Mouse (Mus musculus) CD4-positive, CD25-positive, alpha-beta regulatory T cell (primary cell): Measurements from ENCODE around the gene Clic3. TPM values are rescaled to one million over a fixed set of nuclear protein-coding genes. Genes with fewer than 3 reads are reported as not detected.

Source experiments
- polyA plus RNA-seq: library from polyadenylated mRNA; unstranded; fragments of 100-300 nt; shearing (Covaris generic); gene quantifications from one replicate; pipeline ENCODE4 v1.2.1, GENCODE M21; 2017

Clic3 gene
- 3.2 TPM for polyA plus RNA-seq

DNA sequence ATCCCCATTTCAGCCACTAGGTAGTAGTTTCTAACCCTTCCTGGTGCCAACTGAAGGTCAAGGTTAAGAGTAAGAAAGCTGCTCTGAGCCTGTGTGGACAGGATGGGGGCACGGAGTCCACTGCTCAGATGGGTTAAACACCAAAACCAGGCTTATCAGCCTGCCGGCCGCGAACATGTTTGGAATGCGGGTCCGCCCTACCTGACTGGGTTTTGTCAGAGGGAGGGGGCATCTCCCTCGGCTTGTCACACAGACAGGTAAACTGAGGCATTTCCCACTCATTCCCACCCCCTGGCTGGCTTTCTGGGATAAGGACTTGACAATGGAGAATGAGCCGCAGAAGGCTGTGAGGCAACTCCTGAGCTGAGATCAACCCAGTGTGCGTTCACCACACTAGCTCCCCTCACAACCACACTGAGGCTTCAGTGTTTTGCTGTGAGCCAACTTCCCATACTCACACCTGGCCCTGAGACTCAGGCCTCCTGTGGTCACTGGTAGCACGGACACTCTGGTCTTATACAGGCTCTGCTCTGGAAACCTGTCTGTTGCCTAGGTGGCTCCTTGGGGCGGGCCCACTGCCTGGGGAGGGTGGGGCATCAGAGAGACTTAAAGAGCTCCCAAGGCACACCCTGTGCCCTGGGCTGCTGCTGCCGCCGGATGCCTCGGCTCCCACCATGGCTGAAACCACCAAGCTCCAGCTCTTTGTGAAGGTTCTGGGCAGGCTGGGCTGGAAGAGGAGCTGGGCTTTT lies at the start of gene Clic3:
TSS of gene Clic3 (plus strand) at position 634 of the 749 bp plus-strand sequence.

DNA sequence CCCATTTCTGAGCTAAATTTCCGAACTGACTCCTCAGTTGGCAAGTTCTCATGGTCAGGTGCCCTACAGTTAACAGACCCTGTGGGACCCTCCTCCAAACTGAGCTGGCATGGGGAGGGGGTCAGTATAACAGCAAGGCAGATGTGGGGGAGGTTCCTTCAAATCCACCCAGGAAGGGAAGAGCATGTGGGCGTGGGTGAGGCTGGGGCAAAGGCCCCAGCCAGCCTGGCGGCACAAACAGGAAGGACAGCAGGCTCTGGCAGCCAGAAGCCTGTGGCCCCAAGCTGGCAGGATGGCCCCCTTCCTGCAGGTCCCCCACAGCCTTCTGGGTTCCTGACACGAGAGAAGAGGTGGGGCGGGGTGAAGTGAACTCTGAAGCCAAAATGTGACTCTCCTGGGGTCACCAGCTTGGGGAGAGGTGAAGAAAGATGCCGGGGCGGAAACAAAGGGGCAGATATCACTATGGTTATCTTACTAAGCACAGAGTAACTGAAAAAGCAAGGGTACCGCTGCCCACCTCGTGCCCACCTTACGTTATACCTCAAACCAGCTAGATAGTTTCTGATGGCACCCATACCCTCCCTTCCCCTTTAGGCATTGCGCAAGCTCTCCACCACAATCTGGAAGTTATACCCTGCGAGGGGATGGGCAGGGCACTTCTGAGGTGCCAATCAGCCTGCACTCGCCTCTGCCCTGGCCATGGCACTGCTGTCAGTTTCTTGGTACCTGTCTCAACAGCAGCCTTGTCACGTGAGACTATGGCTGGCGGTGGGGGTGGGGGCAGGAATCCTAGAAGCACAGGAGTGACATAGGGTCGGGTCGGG lies 33.8 kb upstream of the Clic3 start, which contains the start of gene Fut7:
TSS of gene Fut7 (plus strand) at position 681 of the 824 bp plus-strand sequence.

DNA sequence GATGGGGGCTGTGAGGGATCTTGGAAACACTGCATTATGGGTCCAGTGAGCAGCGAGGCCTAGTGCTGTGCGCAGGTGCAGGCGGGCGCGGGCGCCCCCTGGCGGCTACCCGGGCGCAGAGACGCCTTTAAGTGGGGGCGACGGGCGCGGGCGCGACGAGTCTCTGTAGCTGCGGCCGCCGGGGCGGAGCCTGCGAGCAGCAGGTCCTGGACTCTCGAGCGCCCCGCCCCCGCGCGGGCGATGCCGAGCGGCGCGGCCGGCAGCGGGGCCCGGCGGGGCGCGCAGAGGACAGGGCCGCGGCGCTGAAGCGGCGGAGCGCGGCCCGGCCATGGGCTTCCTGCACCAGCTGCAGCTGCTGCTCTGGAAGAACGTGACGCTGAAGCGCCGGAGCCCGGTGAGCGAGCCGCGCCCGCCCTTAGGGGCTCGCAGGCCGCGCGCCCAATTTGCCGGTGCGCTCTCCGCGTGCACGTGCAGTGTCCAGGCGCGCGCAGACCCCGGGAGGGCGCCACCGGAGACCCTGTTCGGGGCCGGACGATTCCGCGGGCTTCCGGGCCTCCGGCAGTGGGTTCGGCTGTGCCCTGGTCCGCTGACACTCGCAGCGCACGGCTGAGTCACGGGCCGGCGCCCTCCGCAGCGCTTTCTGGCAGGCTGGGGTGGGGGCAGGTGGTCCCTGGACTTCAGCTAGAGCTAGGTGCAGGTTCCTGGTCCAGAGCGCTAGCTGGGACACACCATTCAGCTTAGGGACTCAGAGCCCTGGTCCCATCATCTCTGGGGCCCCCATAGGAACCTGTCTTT lies 28.0 kb upstream of the Clic3 start, which contains the start of gene Abca2:
TSS of gene Abca2 (plus strand) at position 262 of the 795 bp plus-strand sequence.

DNA sequence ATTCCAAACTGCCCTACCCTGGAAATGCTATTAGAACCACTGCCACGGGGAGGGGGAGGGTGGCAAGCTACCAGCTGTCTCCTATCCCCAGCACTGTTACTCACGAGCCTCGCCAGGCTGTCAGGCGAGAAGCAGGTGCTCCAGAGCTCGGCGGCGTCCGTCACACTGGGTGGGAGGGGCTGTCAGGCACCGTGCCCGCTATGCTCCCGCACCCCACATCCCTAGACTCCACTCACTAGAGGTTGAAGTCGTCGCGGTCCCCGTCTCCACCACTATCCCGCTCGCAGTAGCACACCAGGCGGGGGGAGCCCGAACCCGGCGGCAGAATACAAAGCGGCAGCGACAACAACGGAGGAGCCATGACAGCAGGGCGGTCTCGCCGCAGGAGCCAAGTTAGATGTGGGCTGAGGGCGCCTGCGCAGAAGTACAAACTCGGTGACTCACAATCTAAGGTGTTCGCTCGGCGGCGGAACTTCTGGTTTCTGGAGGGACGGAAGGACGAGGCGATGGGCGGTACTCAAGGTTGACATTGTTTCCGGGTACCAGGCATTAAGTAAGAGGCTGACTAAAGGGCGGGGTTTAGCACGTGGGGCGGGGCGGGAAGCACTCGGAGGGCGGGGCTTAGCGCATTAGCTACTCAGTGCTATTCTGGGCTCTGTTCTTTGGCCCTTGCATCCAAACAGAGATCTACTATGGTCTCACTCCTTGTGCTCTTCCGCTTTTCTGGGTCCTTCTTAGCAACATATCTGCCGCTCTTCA lies 4.1 kb downstream of the Clic3 start, which contains the start of gene Paxx:
TSS of gene Paxx (minus strand) at position 544 of the 759 bp plus-strand sequence.

DNA sequence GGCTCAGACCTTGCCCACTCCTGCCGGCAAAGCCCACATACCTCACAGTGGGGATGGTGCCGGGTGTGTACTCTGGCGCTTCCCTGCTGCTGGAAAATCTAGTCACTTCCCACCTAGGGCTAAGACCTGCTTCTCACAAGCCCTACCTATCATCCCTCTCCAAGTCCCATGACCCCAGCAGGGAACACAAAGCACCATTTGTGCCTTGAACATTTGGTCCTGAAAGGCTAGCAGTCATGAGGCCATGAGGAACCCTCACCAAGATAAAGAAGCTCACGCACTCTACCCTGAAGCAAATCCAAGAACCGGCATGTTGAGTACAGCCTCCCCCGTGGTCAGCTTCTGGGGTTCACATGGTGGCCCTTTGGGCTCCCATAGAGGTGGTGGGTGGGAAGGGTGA lies 13.3 kb downstream of the Clic3 start, which contains the start of gene Ptgds:
TSS of gene Ptgds (minus strand) at position 78 of the 400 bp plus-strand sequence.

DNA sequence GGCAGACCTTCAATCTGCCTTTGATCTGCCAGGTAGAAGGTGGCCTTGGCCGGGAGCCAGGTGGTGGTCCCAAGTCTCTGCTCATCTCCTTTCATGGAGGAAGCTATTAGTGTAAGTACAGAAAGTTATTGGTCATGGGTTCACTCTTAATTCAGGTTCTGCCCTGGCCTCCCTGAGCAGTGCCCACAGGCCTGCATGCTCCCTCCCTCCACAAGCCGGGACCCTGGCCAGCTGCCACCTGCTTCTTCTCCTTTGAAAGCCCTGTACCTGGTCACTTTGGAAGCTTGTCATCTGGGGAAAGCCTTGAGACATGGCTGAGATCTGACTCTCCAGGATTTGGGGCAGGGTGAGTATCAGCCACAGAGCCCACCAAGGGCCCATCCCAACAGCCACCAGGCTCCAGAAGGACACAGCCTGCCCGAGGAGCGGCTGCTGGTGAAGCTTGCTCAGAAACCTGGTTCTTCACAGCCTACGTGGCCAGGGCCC lies 36.9 kb downstream of the Clic3 start, which contains the start of gene Lcn12:
TSS of gene Lcn12 (minus strand) at position 436 of the 486 bp plus-strand sequence.

DNA sequence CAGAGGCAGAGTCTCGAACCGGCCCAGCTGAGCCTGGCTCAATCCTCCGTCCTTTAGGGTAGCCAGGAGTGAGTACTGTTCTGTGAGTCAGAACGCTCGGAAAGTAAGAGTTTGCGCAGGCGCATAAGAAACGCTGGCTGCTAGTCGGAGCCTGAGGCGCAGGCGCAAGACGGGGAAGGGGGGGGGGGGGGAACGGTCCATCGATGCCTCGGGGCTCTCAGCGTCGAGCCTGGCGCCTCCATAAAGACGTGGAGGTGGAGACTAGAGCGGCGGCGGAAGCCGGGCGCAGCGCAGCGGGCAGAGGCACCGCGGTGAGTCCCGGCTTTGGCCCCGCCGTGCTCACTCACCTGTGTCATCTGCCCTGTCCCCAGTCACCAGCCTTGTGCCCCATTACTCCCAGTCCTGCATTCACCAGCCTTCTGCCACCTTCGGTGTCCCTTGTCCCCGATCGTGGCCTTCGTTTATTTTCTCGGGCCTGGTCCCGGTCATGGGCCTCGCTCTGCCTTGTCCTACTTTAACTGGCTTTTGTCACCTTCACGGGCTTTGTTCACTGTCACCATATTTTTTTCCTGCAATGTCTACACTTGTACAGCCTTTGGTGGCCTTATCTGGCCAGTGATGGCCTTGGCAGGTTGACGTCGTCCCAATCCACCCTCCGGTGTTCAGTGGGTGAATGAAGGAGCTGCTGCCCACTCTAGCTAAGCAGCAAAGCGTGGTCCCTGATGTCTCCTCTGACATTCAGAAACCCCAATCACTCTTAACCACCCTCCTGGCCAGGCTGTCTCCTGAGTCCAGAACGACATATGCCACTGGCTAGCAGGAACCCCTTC lies 44.2 kb downstream of the Clic3 start, which contains the start of gene Fbxw5:
TSS of gene Fbxw5 (plus strand) at position 175 of the 830 bp plus-strand sequence.

DNA sequence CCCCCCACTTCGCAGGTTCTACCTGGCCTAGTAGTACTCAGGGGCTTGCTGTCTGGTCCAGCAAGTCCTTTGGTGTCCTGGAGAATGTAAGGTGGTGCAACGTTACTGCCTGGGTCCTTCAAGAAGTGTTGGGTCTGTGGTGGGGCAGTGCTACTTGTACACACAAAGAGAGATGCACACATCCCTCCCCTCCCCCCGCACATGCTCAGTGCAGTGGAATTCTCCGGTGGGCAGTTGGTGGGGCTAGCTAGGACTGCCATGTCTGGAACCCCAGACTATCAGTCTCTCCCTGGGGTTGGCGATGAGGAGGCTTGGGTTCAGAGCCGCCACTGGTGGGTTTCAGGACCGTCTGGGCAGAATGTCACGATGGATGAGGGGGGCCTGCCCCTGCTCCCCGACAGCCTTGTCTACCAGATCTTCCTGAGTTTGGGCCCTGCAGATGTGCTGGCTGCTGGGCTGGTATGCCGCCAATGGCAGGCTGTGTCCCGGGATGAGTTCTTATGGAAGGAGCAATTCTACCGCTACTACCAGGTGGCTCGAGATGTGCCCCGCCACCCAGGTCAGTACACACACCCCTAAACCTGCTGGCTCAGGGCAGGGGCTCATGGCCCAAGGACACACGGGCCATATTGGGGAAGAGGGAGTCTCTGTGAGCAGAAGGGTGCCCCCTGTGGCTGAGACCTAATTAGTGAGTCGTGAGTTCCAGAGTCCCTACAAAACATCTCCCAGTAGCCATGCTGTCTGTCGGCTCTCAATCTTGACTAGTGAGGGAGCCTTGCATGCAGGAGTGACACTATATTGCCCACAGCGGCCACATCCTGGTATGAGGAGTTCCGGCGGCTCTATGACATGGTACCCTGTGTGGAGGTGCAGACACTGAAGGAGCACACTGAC lies 45.2 kb downstream of the Clic3 start, which contains the start of gene C8g:
TSS of gene C8g (minus strand) at position 127 of the 894 bp plus-strand sequence.

Other genes with a start within 250 kb of the Clic3 start
- gene Nelfb, start 245.3 kb upstream of the Clic3 start, polyA plus RNA-seq, result 141 TPM
- gene Stpg3, start 242.2 kb upstream of the Clic3 start, polyA plus RNA-seq, result not detected
- 0.49 TPM for gene Fam166a, start 238.1 kb upstream of the Clic3 start, polyA plus RNA-seq
- 174 TPM for gene Tubb4b, start 232.1 kb upstream of the Clic3 start, polyA plus RNA-seq
- gene Slc34a3, start 222.5 kb upstream of the Clic3 start, polyA plus RNA-seq, result not detected
- gene Rnf224, start 220.1 kb upstream of the Clic3 start, polyA plus RNA-seq, result not detected
- 2.2 TPM for gene Rnf208, start 214.6 kb upstream of the Clic3 start, polyA plus RNA-seq
- gene Cysrt1, start 214.4 kb upstream of the Clic3 start, polyA plus RNA-seq, result not detected
- 7.9 TPM for gene AL732309.1, start 210.0 kb upstream of the Clic3 start, polyA plus RNA-seq
- gene Tmem203, start 201.4 kb upstream of the Clic3 start, polyA plus RNA-seq, result 25.3 TPM
- 18.9 TPM for gene Tprn, start 194.2 kb upstream of the Clic3 start, polyA plus RNA-seq
- 118 TPM for gene Ssna1, start 184.4 kb upstream of the Clic3 start, polyA plus RNA-seq
- gene Anapc2, start 184.4 kb upstream of the Clic3 start, polyA plus RNA-seq, result 116 TPM
- gene Tmem210, start 168.7 kb upstream of the Clic3 start, polyA plus RNA-seq, result not detected
- gene Lrrc26, start 166.9 kb upstream of the Clic3 start, polyA plus RNA-seq, result 0.14 TPM
- 0.25 TPM for gene Grin1, start 137.7 kb upstream of the Clic3 start, polyA plus RNA-seq
- gene Man1b1, start 124.5 kb upstream of the Clic3 start, polyA plus RNA-seq, result 21.4 TPM
- gene Dpp7, start 100.5 kb upstream of the Clic3 start, polyA plus RNA-seq, result 20.6 TPM
- gene Uap1l1, start 91.2 kb upstream of the Clic3 start, polyA plus RNA-seq, result 40.8 TPM
- gene Sapcd2, start 84.5 kb upstream of the Clic3 start, polyA plus RNA-seq, result 0.87 TPM
- gene Entpd2, start 61.0 kb upstream of the Clic3 start, polyA plus RNA-seq, result not detected
- gene Npdc1, start 57.5 kb upstream of the Clic3 start, polyA plus RNA-seq, result 0.96 TPM
- 5.3 TPM for gene Fut7, start 33.6 kb upstream of the Clic3 start, polyA plus RNA-seq
- 74.7 TPM for gene Abca2, start 28.1 kb upstream of the Clic3 start, polyA plus RNA-seq
- 112 TPM for gene Paxx, start 4.3 kb downstream of the Clic3 start, polyA plus RNA-seq
- gene Ptgds, start 13.2 kb downstream of the Clic3 start, polyA plus RNA-seq, result not detected
- gene Lcn12, start 37.1 kb downstream of the Clic3 start, polyA plus RNA-seq, result not detected
- gene Fbxw5, start 43.9 kb downstream of the Clic3 start, polyA plus RNA-seq, result 110 TPM
- gene C8g, start 44.9 kb downstream of the Clic3 start, polyA plus RNA-seq, result 9.6 TPM
- 80.4 TPM for gene Traf2, start 90.1 kb downstream of the Clic3 start, polyA plus RNA-seq
- 341 TPM for gene Edf1, start 101.0 kb downstream of the Clic3 start, polyA plus RNA-seq
- 1.4 TPM for gene Mamdc4, start 118.0 kb downstream of the Clic3 start, polyA plus RNA-seq
- 72.2 TPM for gene Phpt1, start 118.4 kb downstream of the Clic3 start, polyA plus RNA-seq
- 0.20 TPM for gene Ajm1, start 124.9 kb downstream of the Clic3 start, polyA plus RNA-seq
- 51.6 TPM for gene Rabl6, start 151.7 kb downstream of the Clic3 start, polyA plus RNA-seq
- not detected for gene Ccdc183, start 160.8 kb downstream of the Clic3 start, polyA plus RNA-seq
- gene Tmem141, start 165.2 kb downstream of the Clic3 start, polyA plus RNA-seq, result 1.1 TPM
- 2.9 TPM for gene Fcna, start 171.2 kb downstream of the Clic3 start, polyA plus RNA-seq
- gene Lcn8, start 196.3 kb downstream of the Clic3 start, polyA plus RNA-seq, result not detected
- gene Lcn5, start 201.1 kb downstream of the Clic3 start, polyA plus RNA-seq, result not detected
- gene Lcn6, start 219.9 kb downstream of the Clic3 start, polyA plus RNA-seq, result not detected
- 0.22 TPM for gene Lcn10, start 225.9 kb downstream of the Clic3 start, polyA plus RNA-seq
- not detected for gene Obp2a, start 243.2 kb downstream of the Clic3 start, polyA plus RNA-seq
- gene Bmyc, start 249.9 kb downstream of the Clic3 start, polyA plus RNA-seq, result 177 TPM